8 mouse cellular contexts compared by ENCODE assay signal in genomic region chr6:58832591-58833018, GRCm38 (mm10). TPM values are rescaled to one million over a fixed set of nuclear protein-coding genes. Genes with fewer than 3 reads are reported as not detected.
DNase-seq lines count a peak whose midpoint lies in the region; ATAC-seq and TF ChIP-seq lines count a peak whose summit lies in the region.

No protein-coding gene starts in this region.

- ATAC-seq in activated CD4-positive, CD25-positive, alpha-beta regulatory T cell, adult 4 months: peak; percentile 72
- no peak for ATAC-seq in heart, embryonic 15.5 days (replicated peaks; ENCODE audit: insufficient number of reproducible peaks, insufficient read depth, low FRiP score, low read depth)
- no peak for ATAC-seq in limb, embryonic 15.5 days (ENCODE audit: insufficient number of reproducible peaks, low FRiP score, low TSS enrichment, low read depth)
- ATAC-seq in neural tube, embryonic 15.5 days (ENCODE audit: low FRiP score): no peak

- TF ChIP-seq POLR2A in liver, adult 2 months (IDR thresholded peaks at IDR 0.05; ENCODE audit: extremely low read depth, insufficient read depth, low read length): no peak

- H3K36me3 ChIP-seq in liver, adult 2 months (ENCODE audit: control insufficient read depth, insufficient read depth, low read length): no peaks in the 10 kb centered on the region
- H3K36me3 ChIP-seq in heart, embryonic 15.5 days: no peaks in the 10 kb centered on the region
- no peaks in the 10 kb centered on the region for H3K36me3 ChIP-seq in limb, embryonic 15.5 days
- H3K36me3 ChIP-seq in neural tube, embryonic 15.5 days: no peaks in the 10 kb centered on the region

- no peaks in the 10 kb centered on the region for H3K27me3 ChIP-seq in liver, adult 2 months (ENCODE audit: control insufficient read depth, insufficient read depth, low read length)
- no peaks in the 10 kb centered on the region for H3K27me3 ChIP-seq in heart, embryonic 15.5 days
- no peaks in the 10 kb centered on the region for H3K27me3 ChIP-seq in limb, embryonic 15.5 days
- H3K27me3 ChIP-seq in neural tube, embryonic 15.5 days (replicated peaks): no peaks in the 10 kb centered on the region

- no peak overlapping the region for H3K9ac ChIP-seq in liver, adult 2 months (ENCODE audit: low read depth, low read length)
- H3K9ac ChIP-seq in heart, embryonic 15.5 days: peak overlapping the region; percentile 88; the same call in 1 of the 2 replicates
- no peak overlapping the region for H3K9ac ChIP-seq in limb, embryonic 15.5 days
- H3K9ac ChIP-seq in neural tube, embryonic 15.5 days (replicated peaks): peak overlapping the region; percentile 80; the same call in 1 of the 2 replicates

- no peak overlapping the region for H3K27ac ChIP-seq in liver, adult 2 months (replicated peaks; ENCODE audit: insufficient read depth, low read depth, low read length)
- no peak overlapping the region for H3K27ac ChIP-seq in heart, embryonic 15.5 days
- H3K27ac ChIP-seq in limb, embryonic 15.5 days: no peak overlapping the region
- H3K27ac ChIP-seq in neural tube, embryonic 15.5 days (replicated peaks): no peak overlapping the region

- 35% methylated on average over 7 of the region's 7 CpGs for WGBS in liver, adult 2 months
- 35% methylated on average over 7 of the region's 7 CpGs for WGBS in heart, embryonic 15.5 days
- 35% methylated on average over 7 of the region's 7 CpGs for WGBS in limb, embryonic 15.5 days
- WGBS in neural tube, embryonic 15.5 days: 37% methylated on average over 7 of the region's 7 CpGs

- H3K79me2 ChIP-seq in liver, adult 2 months (ENCODE audit: control insufficient read depth, insufficient read depth, low read length): no peaks in the 10 kb centered on the region; the same call in 1 of the 2 replicates

- H3K4me2 ChIP-seq in heart, embryonic 15.5 days: peak overlapping the region; percentile 88
- H3K4me2 ChIP-seq in limb, embryonic 15.5 days: peak overlapping the region; percentile 89
- H3K4me2 ChIP-seq in neural tube, embryonic 15.5 days: peak overlapping the region; percentile 81

- peak; percentile 30 for DNase-seq in liver, adult 2 months (ENCODE audit: extremely low read depth, low read depth, low spot score)
- DNase-seq in liver: no peak
- no peak for DNase-seq in gastrocnemius, postnatal 36 days
- DNase-seq in left cerebral cortex, adult 18-20 months (ENCODE audit: low spot score in 2 of 2): no peak

- H3K9me3 ChIP-seq in heart, embryonic 15.5 days (replicated peaks): no peaks in the 10 kb centered on the region
- no peaks in the 10 kb centered on the region for H3K9me3 ChIP-seq in limb, embryonic 15.5 days
- no peaks in the 10 kb centered on the region for H3K9me3 ChIP-seq in neural tube, embryonic 15.5 days (replicated peaks)

- peak overlapping the region; percentile 77; the same call in 1 of the 2 replicates for H3K4me3 ChIP-seq in liver, adult 2 months (ENCODE audit: insufficient read depth, low read depth, low read length)
- H3K4me3 ChIP-seq in heart, embryonic 15.5 days: peak overlapping the region; percentile 97
- peak overlapping the region; percentile 82 for H3K4me3 ChIP-seq in limb, embryonic 15.5 days
- peak overlapping the region; percentile 92 for H3K4me3 ChIP-seq in neural tube, embryonic 15.5 days (replicated peaks)

- peaks cover 3% of the 10 kb centered on the region; the same call in 1 of the 2 replicates for H3K4me1 ChIP-seq in liver, adult 2 months (ENCODE audit: control insufficient read depth, insufficient read depth, low read length)
- H3K4me1 ChIP-seq in heart, embryonic 15.5 days (replicated peaks): peaks cover 7% of the 10 kb centered on the region
- H3K4me1 ChIP-seq in limb, embryonic 15.5 days: 0 out of 2 replicates have a peak, but pooled peaks cover 5% of the 10 kb centered on the region
- peaks cover 12% of the 10 kb centered on the region for H3K4me1 ChIP-seq in neural tube, embryonic 15.5 days

- no peak for TF ChIP-seq CTCF in liver, adult 2 months (IDR thresholded peaks at IDR 0.05; ENCODE audit: low read depth, low read length)

- intact Hi-C loops in gastrocnemius, postnatal 36 days (cut with DNase I): no loop called here

RNA-seq across cellular contexts. Expression of gene Herc3, which starts 1.3 kb away (rescaled TPM):
- total RNA-seq in liver, adult 2 months (2014; rRNA removed): 7.9 and 10.3 TPM in 2 replicates
- 2.4 and 3.5 TPM in 2 replicates for polyA plus RNA-seq in liver, adult 2 months (2012; rRNA removed)
- polyA plus RNA-seq in activated CD4-positive, CD25-positive, alpha-beta regulatory T cell, adult 4 months (2017; shearing (Covaris generic)): 10 to 100 TPM; 21.4 to 24.7 TPM
- 40.5 and 47.1 TPM in 2 replicates for polyA plus RNA-seq in heart, embryonic 15.5 days (2015; fragmentation: Nextera tagmentation; extraction: Ambion mirVana)
- 4.9 and 7.6 TPM in 2 replicates for polyA plus RNA-seq in limb, embryonic 15.5 days (2015; fragmentation: Nextera tagmentation; extraction: Ambion mirVana)
- polyA plus RNA-seq in neural tube, embryonic 15.5 days (2015; fragmentation: Nextera tagmentation; extraction: Ambion mirVana): 29.2 and 38.0 TPM in 2 replicates
- 10 to 100 TPM; 22.2 to 46.1 TPM for total RNA-seq in gastrocnemius, postnatal 36 days (2021)
- 100 to 1,000 TPM; 263 to 314 TPM for total RNA-seq in left cerebral cortex, adult 18-20 months (2021)

Comparison
In these comparisons a context has a peak if more than half of its experiments do, and no peak if none do; other contexts are left out.
1. H3K9ac ChIP-seq: peak in heart, embryonic 15.5 days (single experiment) and neural tube, embryonic 15.5 days (single experiment); none in liver, adult 2 months (single experiment) and limb, embryonic 15.5 days (single experiment).
2. Peak in every context shown above with its lines, with median percentiles within 50 percentile points of each other: H3K4me3 ChIP-seq and H3K4me2 ChIP-seq.